Mouse (Mus musculus): Measurements from ENCODE around the gene Rgr.
"Not testable (repeated sequence)": the region's sequence is repeated elsewhere in the genome, so short reads cannot be mapped to it uniquely, and the experiment has no call there.

Gene Rgr

DNA sequence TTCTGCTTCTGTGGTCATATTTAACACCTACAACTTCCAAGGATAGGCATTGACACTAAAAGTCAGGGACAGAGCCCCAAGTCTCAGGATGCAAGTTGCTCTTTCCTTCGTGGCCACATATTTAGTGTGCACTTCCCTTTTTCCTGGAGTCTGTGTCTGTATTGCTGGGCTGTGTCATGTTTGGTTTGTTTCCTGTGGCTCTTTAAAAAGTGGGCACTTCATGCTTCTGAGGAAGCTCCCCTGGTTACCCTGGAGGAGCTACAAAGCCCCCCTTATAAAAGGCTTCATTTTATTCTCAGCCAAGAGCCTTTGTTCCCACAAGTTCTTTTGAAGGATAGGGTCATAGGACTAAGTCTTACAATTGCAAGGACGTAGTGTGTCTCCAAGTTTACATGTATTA lies 45.9 kb downstream of the Rgr start:
- DNase-seq (ENCODE audit: low spot score), result no peak

DNA sequence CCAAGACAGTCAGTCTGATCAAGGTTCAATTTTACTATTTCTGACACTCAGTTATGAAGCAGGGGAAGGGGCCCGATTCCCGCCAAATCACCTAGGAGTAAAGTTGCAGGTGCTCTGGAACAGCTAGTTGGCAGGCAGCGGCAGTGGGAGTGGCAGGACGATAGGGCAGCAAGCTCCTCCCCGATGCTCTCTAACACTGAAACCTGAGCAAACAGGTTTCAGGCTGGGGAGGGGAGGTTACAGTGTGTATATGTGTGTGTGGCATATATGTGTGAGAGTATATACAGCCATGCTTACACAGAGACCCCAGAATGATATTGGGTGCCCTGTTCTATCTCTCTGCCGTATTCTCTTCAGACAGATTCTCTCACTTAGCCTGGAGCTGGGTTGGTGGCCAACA lies 48.0 kb downstream of the Rgr start:
- not testable (repeated sequence) for DNase-seq (ENCODE audit: low spot score)

DNA sequence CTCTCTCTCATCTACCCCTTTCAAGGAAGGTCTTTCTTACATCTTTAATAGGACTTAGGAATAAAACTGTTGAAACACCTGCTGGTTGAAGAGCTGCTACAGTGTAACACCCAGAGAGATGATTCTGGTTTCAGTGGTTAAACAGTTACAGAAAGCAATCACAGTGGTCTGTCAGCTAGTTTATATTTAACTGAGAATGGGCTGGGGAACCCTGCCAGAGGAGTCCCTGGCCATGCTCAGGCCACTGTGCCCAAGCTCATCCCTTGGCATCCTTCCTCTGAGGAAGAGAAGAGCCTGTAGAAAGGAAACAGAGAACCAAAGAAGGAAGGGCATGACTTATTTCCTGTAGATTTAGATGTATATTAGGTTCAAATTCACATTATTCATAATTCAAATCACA lies 59.0 kb downstream of the Rgr start:
- DNase-seq (ENCODE audit: low spot score), result no peak

DNA sequence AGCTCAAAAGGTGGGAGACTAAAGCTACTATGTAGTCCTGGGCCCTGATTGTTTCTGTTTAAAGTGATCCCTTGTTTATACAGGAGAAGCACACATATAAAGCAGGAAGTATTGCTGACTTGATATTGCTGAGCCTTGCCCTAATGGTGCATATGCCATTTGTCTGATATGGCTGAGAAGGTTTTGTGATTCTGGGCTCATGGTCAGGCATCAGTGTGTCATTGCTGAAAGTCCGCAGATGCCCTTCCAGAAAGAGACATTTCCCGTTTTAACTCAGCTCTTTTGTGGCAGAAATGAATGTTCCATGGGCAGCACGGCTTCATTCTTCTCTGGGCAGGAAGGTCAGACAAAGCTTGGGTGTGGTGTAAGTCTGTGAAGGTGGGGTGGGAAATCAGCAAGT lies 63.1 kb downstream of the Rgr start:
- no peak for DNase-seq (ENCODE audit: low spot score)

Data from retina, embryonic 14.5 days (tissue).